Mouse (Mus musculus): ENCODE results near the gene Nfe2. TPM values are rescaled to one million over a fixed set of nuclear protein-coding genes. Genes with fewer than 3 reads are reported as not detected.
"Not testable (repeated sequence)": the region's sequence is repeated elsewhere in the genome, so short reads cannot be mapped to it uniquely, and the experiment has no call there.

Gene Nfe2
- polyA plus RNA-seq, 1 experiment from 2014 or later = 1.9 TPM

DNA sequence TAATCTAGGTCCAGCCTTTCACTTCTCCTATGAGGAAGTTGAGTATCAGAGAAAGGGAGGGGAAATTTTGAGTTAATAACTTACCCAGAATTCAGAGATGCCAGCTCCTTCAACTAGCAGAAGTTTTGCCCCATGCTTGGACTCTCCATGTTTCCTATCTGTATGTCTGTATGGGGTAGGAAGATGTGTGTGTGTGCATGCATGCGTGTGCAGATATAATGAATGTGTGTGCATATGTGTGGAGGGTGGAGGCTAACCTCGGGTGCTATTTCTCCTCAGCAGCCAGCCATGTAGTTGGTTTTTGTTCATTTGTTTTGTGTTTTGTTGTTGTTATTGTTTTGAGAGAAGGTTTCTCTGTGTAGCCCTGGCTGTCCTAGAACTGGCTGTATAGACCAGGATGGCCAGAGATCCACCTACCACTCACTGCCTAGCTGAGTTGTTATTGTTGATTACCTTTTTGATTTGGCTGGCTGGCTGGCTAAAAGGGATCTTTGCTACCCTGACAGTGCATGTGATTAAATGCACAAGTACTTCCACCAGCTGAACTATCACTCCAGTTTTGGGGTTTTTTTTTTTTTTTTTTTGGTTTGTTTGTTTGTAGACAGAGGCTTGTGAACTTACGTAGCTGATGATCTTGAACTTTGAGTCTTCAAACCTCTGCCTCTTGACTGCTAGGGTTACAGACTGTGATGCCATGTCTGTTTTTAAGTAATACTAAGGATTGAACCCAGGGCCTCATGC is 23.4 kb upstream of the Nfe2 start:
- Histone ChIP-seq H3K36me3 (ENCODE audit: control insufficient read depth, insufficient read depth, low read length) (no peaks in the 10 kb centered on the region), H3K27ac (ENCODE audit: low read depth, low read length) (no peak overlapping the region), H3K4me3 (ENCODE audit: low read depth, low read length) (no peak overlapping the region), H3K4me2 (ENCODE audit: low read depth, low read length) (no peak overlapping the region), H3K4me1 (ENCODE audit: control insufficient read depth, insufficient read depth, low read length) (peaks cover 36% of the 10 kb centered on the region), H3K9ac (replicated peaks; ENCODE audit: low read depth, low read length) (no peak overlapping the region), H3K27me3 (ENCODE audit: control insufficient read depth, insufficient read depth, low read length) (no peaks in the 10 kb centered on the region), H3K9me3 (ENCODE audit: control insufficient read depth, low read length) (no peaks in the 10 kb centered on the region)
- ATAC-seq (ENCODE audit: low read depth) = no peak
- 93% methylated on average over 3 of the region's 3 CpGs for WGBS

DNA sequence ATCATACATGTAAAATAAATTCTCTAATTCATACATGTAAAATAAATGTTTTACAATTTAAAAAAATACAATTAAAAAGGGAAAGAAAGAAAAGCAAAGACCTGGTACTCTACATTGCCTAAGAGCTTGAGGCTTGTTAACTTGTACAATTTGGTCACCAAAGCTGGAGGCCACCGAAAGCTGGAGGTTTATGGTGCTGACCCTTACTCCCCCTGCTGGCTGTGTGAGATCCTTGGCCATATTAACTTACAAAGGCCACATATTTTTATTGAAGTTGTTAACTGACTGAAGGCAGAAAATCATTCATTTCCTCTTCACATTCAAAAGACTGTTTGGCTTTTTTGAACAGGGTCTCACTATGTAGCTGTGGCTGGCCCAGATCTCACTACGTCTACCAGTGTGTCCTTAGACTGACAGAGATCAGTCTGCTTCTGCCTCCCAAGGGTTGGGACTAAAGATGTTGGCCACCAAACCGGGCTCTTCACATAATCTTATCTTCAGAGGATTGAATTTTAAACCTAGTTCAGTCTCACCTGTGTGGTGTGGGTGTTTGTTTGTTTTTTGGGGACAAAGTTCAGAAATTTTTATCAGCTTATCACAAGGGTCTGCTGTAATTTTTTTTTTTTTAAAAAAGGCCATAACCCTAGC is 22.7 kb upstream of the Nfe2 start:
- Histone ChIP-seq H3K9me3 (ENCODE audit: control insufficient read depth, low read length) (no peaks in the 10 kb centered on the region), H3K27me3 (ENCODE audit: control insufficient read depth, insufficient read depth, low read length) (no peaks in the 10 kb centered on the region), H3K4me2 (ENCODE audit: low read depth, low read length) (no peak overlapping the region), H3K9ac (replicated peaks; ENCODE audit: low read depth, low read length) (no peak overlapping the region), H3K4me1 (ENCODE audit: control insufficient read depth, insufficient read depth, low read length) (peaks cover 34% of the 10 kb centered on the region), H3K27ac (ENCODE audit: low read depth, low read length) (no peak overlapping the region), H3K4me3 (ENCODE audit: low read depth, low read length) (no peak overlapping the region), H3K36me3 (ENCODE audit: control insufficient read depth, insufficient read depth, low read length) (no peaks in the 10 kb centered on the region)
- ATAC-seq (ENCODE audit: low read depth) = no peak
- WGBS = 67% methylated on average over 3 of the region's 3 CpGs

DNA sequence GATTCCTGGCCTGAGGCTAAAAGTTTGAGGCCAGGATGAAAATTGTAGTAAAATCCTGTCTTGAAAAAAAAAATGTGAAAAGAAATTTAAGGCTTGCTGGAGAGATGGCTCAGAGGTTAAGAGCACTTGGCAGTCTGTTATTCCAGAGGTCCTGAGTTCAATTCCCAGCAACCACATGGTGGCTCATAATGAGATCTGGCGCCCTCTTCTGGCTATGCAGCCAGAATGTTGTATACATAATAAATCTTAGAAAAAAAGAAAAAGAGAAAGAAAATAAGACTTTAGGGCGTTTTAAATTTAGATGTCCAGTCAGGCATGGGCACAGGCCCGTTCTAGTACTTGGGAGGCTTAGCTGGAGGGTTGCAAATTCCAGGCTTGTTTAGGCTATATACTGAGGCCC is 21.5 kb upstream of the Nfe2 start:
- H3K36me3 ChIP-seq (ENCODE audit: control insufficient read depth, insufficient read depth, low read length) = no peaks in the 10 kb centered on the region
- H3K4me2 ChIP-seq (ENCODE audit: low read depth, low read length) = no peak overlapping the region
- H3K27ac ChIP-seq (ENCODE audit: low read depth, low read length) = no peak overlapping the region
- no peak for ATAC-seq (ENCODE audit: low read depth)
- peaks cover 23% of the 10 kb centered on the region for H3K4me1 ChIP-seq (ENCODE audit: control insufficient read depth, insufficient read depth, low read length)
- H3K9ac ChIP-seq (replicated peaks; ENCODE audit: low read depth, low read length) = no peak overlapping the region
- no peak overlapping the region for H3K4me3 ChIP-seq (ENCODE audit: low read depth, low read length)
- H3K9me3 ChIP-seq (ENCODE audit: control insufficient read depth, low read length) = no peaks in the 10 kb centered on the region
- no peaks in the 10 kb centered on the region for H3K27me3 ChIP-seq (ENCODE audit: control insufficient read depth, insufficient read depth, low read length)
- WGBS = 59% methylated on average over 3 of the region's 3 CpGs

DNA sequence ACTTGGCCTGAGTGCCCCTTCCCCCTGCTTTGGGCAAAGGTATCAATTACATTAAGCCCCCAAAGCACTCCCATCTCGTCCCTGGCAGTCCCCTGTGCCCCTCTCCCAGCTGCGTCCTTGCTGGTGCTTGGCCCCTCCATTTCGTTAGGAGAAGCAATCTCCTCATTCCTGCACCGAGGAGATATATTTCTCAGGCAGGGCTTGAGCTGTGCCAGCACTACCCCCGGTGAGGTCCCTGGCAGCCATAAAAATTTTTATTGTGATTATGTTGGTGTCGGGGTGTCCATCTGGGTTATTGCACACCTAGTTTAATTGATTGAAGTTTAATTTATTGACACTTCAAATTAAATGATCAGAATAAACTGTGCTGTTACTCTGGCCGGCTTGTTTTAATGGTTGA is 19.7 kb upstream of the Nfe2 start:
- peak; percentile 60; the same call in 1 of the 2 replicates for ATAC-seq (ENCODE audit: low read depth)
- H3K9me3 ChIP-seq (ENCODE audit: control insufficient read depth, low read length) = no peaks in the 10 kb centered on the region
- H3K4me3 ChIP-seq (ENCODE audit: low read depth, low read length) = no peak overlapping the region
- 20% methylated on average over 7 of the region's 7 CpGs for WGBS
- H3K27ac ChIP-seq (ENCODE audit: low read depth, low read length) = peak overlapping the region; percentile 71
- peak overlapping the region; percentile 28; the same call in 1 of the 2 replicates for H3K9ac ChIP-seq (replicated peaks; ENCODE audit: low read depth, low read length)
- peak overlapping the region; percentile 16; the same call in 1 of the 2 replicates for H3K4me2 ChIP-seq (ENCODE audit: low read depth, low read length)
- H3K36me3 ChIP-seq (ENCODE audit: control insufficient read depth, insufficient read depth, low read length) = no peaks in the 10 kb centered on the region
- peaks cover 36% of the 10 kb centered on the region for H3K4me1 ChIP-seq (ENCODE audit: control insufficient read depth, insufficient read depth, low read length)
- no peaks in the 10 kb centered on the region for H3K27me3 ChIP-seq (ENCODE audit: control insufficient read depth, insufficient read depth, low read length)

DNA sequence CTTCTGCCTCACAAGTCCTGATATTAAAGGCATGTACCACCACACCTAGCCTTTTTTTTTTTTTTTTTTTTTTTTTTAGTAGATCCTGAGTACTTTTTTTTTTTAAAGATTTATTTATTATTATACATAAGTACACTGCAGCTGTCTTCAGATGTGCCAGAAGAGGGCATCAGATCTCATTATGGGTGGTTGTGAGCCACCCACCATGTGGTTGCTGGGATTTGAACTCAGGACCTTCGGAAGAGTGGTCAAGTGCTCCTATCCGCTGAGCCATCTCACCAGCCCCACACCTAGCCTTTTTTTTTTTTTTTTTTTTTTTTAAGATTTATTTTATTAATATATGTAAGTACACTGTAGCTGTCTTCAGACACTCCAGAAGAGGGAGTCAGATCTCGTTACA is 17.7 kb upstream of the Nfe2 start:
- not testable (repeated sequence) for H3K9ac ChIP-seq (replicated peaks; ENCODE audit: low read depth, low read length); H3K4me3 ChIP-seq (ENCODE audit: low read depth, low read length); H3K27me3 ChIP-seq (ENCODE audit: control insufficient read depth, insufficient read depth, low read length); H3K4me2 ChIP-seq (ENCODE audit: low read depth, low read length); H3K27ac ChIP-seq (ENCODE audit: low read depth, low read length); ATAC-seq (ENCODE audit: low read depth); H3K9me3 ChIP-seq (ENCODE audit: control insufficient read depth, low read length); H3K36me3 ChIP-seq (ENCODE audit: control insufficient read depth, insufficient read depth, low read length)
- 87% methylated on average over 3 of the region's 3 CpGs for whole genome bisulfite sequencing
- peaks cover 36% of the 10 kb centered on the region for H3K4me1 ChIP-seq (ENCODE audit: control insufficient read depth, insufficient read depth, low read length)

DNA sequence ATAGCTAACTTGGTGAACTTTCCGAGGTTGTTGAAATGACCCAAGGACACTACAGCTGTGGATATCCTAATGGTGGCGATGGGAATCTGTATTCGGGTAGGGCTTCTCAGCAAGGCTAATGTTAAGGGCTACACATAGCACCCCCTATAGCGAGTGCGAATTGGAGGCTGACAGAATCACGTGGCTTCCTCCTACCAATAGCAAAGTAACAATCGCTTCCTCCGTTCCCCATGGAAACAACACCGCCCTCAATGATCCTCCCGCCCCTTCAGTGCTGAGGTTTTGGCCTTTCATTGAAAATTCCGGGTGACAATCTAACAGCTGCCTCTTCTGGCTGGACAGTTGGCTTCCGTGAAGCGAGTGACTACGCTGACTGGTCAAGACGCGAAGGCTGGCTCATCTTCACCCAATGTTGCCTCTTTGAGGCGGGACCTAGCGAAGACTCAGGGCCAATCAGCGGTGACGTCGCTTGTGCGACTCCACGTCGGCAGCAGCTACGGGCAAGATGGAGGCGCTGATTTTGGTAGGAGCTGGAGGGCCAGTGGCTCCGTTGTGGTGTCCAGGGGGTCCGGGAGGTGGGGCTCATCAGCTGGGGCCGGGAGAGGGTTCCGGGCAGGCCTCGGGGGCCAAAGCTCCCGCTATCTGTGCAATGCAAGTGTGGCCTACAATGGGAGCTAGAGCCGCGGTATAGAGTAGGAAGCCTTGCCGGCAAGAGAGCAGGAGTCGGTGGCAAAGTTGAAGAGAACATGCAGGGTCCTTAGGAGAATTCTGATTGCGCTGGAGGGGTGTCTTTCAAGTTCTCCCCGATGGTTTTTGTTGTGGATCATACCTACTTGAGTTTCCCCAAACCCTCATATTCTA is 14.4 kb upstream of the Nfe2 start, which contains the start of gene Copz1:
Gene Copz1, plus strand, starts transcription at position 296 of the 861 bp plus-strand sequence.
- Histone ChIP-seq H3K9ac (replicated peaks; ENCODE audit: low read depth, low read length) (peak within 1 kb of the TSS; percentile 59), H3K9me3 (ENCODE audit: control insufficient read depth, low read length) (no peaks in the 10 kb centered on the region), H3K4me3 (ENCODE audit: low read depth, low read length) (peak within 1 kb of the TSS; percentile 51), H3K27ac (ENCODE audit: low read depth, low read length) (peak within 1 kb of the TSS; percentile 34; the same call in 1 of the 2 replicates), H3K4me2 (ENCODE audit: low read depth, low read length) (peak within 1 kb of the TSS; percentile 73), H3K4me1 (ENCODE audit: control insufficient read depth, insufficient read depth, low read length) (peaks cover 23% of the 10 kb centered on the region), H3K27me3 (ENCODE audit: control insufficient read depth, insufficient read depth, low read length) (no peaks in the 10 kb centered on the region), H3K36me3 (ENCODE audit: control insufficient read depth, insufficient read depth, low read length) (no peaks in the 10 kb centered on the region)
- under 1% methylated on average over 38 of the region's 38 CpGs for WGBS
- peak; percentile 99 for ATAC-seq (ENCODE audit: low read depth)

DNA sequence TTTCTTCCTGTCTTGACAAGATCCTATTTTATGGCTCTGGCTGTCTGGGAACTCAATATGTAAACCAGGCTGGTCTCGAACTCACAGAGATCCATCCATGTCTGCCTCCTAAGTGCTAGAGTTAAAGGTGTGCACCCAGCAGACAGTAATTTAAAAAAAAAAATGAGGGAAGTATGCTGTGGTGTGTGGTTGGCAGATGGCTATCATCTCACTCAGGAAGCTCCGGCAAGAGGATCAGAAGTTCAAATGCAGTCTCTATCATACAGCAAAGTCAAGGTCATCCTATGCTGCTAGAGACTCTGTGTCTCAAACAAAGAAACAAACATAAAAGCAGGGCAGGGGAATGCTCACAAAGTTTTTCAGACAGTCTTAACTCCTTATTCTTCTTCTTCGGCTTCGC is 10.7 kb upstream of the Nfe2 start:
- H3K27ac ChIP-seq (ENCODE audit: low read depth, low read length) = no peak overlapping the region
- no peak overlapping the region for H3K4me2 ChIP-seq (ENCODE audit: low read depth, low read length)
- ATAC-seq (ENCODE audit: low read depth) = no peak
- no peaks in the 10 kb centered on the region for H3K36me3 ChIP-seq (ENCODE audit: control insufficient read depth, insufficient read depth, low read length)
- no peak overlapping the region for H3K4me3 ChIP-seq (ENCODE audit: low read depth, low read length)
- peaks cover 7% of the 10 kb centered on the region; the same call in 1 of the 2 replicates for H3K4me1 ChIP-seq (ENCODE audit: control insufficient read depth, insufficient read depth, low read length)
- 87% methylated on average over 4 of the region's 4 CpGs for WGBS
- H3K9ac ChIP-seq (replicated peaks; ENCODE audit: low read depth, low read length) = no peak overlapping the region
- H3K9me3 ChIP-seq (ENCODE audit: control insufficient read depth, low read length) = no peaks in the 10 kb centered on the region
- H3K27me3 ChIP-seq (ENCODE audit: control insufficient read depth, insufficient read depth, low read length) = no peaks in the 10 kb centered on the region

DNA sequence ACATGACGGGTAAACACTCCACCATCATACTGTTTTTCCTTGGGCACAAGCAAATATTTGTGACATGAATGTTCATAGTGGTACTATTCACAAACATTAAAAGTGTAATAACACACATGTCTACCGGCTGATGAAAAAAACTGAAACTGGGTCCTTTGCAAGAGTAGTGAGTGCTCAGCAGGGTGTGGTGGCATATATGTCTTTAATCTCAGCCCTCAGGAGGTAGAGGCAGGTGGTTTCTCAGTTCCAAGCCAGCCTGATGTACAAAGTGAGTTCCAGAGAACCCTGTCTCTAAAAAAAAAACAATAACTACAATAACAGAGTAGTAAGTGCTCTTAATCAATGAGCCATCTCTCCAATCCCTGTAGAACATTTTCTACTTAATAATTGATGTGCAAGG is 6.6 kb upstream of the Nfe2 start:
- Histone ChIP-seq H3K4me1 (ENCODE audit: control insufficient read depth, insufficient read depth, low read length) (no peaks in the 10 kb centered on the region), H3K9ac (replicated peaks; ENCODE audit: low read depth, low read length) (no peak overlapping the region), H3K27me3 (ENCODE audit: control insufficient read depth, insufficient read depth, low read length) (no peaks in the 10 kb centered on the region), H3K4me3 (ENCODE audit: low read depth, low read length) (no peak overlapping the region), H3K36me3 (ENCODE audit: control insufficient read depth, insufficient read depth, low read length) (no peaks in the 10 kb centered on the region), H3K9me3 (ENCODE audit: control insufficient read depth, low read length) (no peaks in the 10 kb centered on the region), H3K4me2 (ENCODE audit: low read depth, low read length) (no peak overlapping the region), H3K27ac (ENCODE audit: low read depth, low read length) (no peak overlapping the region)
- WGBS = 90% methylated on average over 2 of the region's 2 CpGs
- ATAC-seq (ENCODE audit: low read depth) = no peak

All from neural tube, embryonic 14.5 days (tissue).